Mouse (Mus musculus): Measurements from ENCODE around the gene Pptc7.
A peak's percentile ranks its signal among the peaks of the same experiment; 100 is the strongest.

The Pptc7 gene

DNA sequence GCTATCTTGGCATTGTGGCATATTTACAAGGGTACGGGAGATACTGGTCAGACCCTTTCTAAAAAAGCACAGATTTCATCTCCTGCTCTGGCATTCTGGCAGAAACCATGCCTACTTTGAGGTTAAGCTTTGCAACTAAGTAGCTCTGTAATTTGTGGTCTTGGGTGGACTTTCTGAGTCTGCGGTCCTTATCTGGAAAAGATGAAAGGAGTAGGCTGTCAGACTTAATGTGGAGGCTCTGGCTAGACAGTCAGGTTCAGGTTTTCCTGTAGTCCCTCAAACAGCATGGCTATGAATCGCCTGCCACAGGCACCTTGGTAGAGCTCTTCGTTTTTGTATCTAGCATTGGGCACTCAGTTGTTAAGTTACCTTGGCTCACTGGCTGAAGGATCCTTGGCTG, 2.9 kb downstream of the Pptc7 start:
- TF ChIP-seq CTCF (conservative IDR thresholded peaks at IDR 0.05; ENCODE audit: low read length): no peak
- TF ChIP-seq POU5F1 (IDR thresholded peaks at IDR 0.05; ENCODE audit: borderline replicate concordance, low read length): no peak
- no peak for TF ChIP-seq NANOG (IDR thresholded peaks at IDR 0.05; ENCODE audit: borderline replicate concordance, low read length)
- H3K4me1 ChIP-seq (replicated peaks; ENCODE audit: low read depth, low read length): peaks cover 61% of the 10 kb centered on the region
- H3K4me3 ChIP-seq (replicated peaks; ENCODE audit: low read length): no peak overlapping the region
- peaks cover 41% of the 10 kb centered on the region for H3K36me3 ChIP-seq (ENCODE audit: insufficient read depth, low read length)
- H3K27me3 ChIP-seq (ENCODE audit: insufficient read depth, low read length): peaks cover 10% of the 10 kb centered on the region
- no peaks in the 10 kb centered on the region for H3K9me3 ChIP-seq (ENCODE audit: low read length)

DNA sequence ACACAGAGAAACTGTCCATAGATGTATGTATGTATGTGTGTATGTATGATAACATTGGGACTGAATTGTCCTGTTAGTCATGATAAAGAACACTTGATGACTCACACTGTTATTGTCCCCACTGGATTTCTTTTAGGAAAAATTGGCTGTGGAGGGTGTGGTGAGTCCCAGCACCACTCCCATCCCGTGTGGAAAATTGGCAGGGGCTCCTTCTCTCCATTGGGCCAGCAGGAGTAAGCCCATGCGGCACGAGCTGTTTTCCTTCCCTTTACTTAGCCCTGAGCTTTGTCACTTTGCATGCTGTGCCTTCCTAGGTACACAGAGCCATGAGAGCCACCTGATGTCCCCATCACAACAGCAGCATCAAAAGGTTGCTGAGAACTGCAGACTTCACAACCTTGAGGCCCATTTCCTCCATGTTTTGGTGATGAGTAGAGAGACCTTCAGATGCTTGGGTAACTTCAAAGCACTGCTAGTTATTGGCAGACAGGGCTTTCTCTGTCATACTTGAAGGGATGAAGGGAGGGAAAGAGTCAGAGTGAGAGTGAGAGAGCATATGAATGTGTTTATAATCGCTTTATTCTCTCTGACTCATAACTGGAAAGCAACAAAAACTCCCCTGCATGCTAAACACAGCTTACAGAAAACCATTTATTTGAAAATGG, 4.1 kb downstream of the Pptc7 start:
- Histone ChIP-seq H3K4me1 (replicated peaks; ENCODE audit: low read depth, low read length) (peaks cover 74% of the 10 kb centered on the region), H3K4me3 (replicated peaks; ENCODE audit: low read length) (no peak overlapping the region), H3K9me3 (ENCODE audit: low read length) (no peaks in the 10 kb centered on the region), H3K27me3 (ENCODE audit: insufficient read depth, low read length) (peaks cover 7% of the 10 kb centered on the region), H3K36me3 (ENCODE audit: insufficient read depth, low read length) (peaks cover 41% of the 10 kb centered on the region)
- TF ChIP-seq CTCF (conservative IDR thresholded peaks at IDR 0.05; ENCODE audit: low read length): no peak
- no peak for TF ChIP-seq POU5F1 (IDR thresholded peaks at IDR 0.05; ENCODE audit: borderline replicate concordance, low read length)
- no peak for TF ChIP-seq NANOG (IDR thresholded peaks at IDR 0.05; ENCODE audit: borderline replicate concordance, low read length)

DNA sequence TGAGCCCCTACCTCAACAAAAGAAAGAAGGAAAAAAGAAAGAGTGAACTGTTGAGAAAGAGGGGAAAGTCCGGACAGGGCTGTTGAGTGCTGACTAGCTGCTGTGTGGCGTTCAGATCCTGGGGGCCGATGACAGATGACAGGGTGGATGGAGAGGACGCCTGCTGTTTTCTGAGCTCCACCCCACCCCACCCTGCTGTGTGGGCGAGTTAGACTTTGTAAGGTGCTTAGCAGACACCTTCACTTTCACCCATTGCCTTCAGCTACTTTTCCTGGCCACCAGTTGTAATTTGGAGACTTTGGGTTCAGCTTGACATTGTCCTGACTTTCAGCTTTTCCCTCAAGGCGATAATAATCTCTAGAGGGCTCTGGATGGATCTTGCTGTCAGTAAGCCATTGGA, 7.0 kb downstream of the Pptc7 start:
- H3K27me3 ChIP-seq (ENCODE audit: insufficient read depth, low read length): no peaks in the 10 kb centered on the region
- H3K9me3 ChIP-seq (ENCODE audit: low read length): no peaks in the 10 kb centered on the region
- H3K4me1 ChIP-seq (replicated peaks; ENCODE audit: low read depth, low read length): peaks cover 84% of the 10 kb centered on the region
- peaks cover 50% of the 10 kb centered on the region for H3K36me3 ChIP-seq (ENCODE audit: insufficient read depth, low read length)
- TF ChIP-seq CTCF (conservative IDR thresholded peaks at IDR 0.05; ENCODE audit: low read length): no peak
- TF ChIP-seq NANOG (IDR thresholded peaks at IDR 0.05; ENCODE audit: borderline replicate concordance, low read length): no peak
- no peak for TF ChIP-seq POU5F1 (IDR thresholded peaks at IDR 0.05; ENCODE audit: borderline replicate concordance, low read length)
- no peak overlapping the region for H3K4me3 ChIP-seq (replicated peaks; ENCODE audit: low read length)

DNA sequence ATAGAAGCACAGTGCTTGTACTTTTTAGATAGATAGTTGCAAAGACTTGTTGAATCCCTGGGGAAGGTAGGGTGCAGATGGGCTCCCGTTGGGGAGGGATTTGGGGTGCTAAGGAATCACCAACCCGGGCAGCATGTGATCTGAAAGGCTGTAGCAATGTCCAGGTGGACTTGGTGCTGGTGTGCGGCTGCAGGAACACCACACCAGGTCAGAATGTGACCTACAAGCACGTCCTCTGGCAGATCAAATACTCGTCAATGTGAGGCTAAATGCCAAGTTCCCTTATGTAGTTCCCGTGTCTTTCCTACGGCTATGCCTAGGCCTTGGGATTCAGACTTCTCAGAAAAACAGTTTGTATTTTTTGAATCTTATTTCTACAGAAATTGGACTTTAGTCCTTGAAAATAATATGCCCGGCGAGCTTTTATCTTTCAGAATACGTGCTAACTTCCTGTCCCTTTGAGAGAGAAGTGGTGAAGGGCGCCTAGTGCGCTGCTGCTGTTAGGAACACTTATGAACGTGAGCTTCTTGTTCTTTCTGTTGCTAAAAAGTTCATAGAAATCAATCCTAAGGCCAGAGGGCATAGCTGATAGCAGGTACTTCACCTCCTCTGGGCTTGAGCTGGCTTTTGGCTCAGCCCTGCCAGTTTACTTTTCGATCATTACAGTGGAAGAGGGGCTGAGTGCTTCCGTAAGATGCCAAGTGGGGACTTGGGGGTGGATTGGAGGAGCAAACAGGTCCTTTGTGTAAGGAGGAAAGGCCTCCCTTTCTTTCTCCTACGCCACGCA, 7.6 kb downstream of the Pptc7 start:
- H3K9me3 ChIP-seq (ENCODE audit: low read length): no peaks in the 10 kb centered on the region
- TF ChIP-seq NANOG (IDR thresholded peaks at IDR 0.05; ENCODE audit: borderline replicate concordance, low read length) (no peak), POU5F1 (IDR thresholded peaks at IDR 0.05; ENCODE audit: borderline replicate concordance, low read length) (no peak), CTCF (conservative IDR thresholded peaks at IDR 0.05; ENCODE audit: low read length) (no peak)
- H3K4me3 ChIP-seq (replicated peaks; ENCODE audit: low read length): peak overlapping the region; percentile 1; the same call in 1 of the 2 replicates
- H3K36me3 ChIP-seq (ENCODE audit: insufficient read depth, low read length): peaks cover 47% of the 10 kb centered on the region
- peaks cover 86% of the 10 kb centered on the region for H3K4me1 ChIP-seq (replicated peaks; ENCODE audit: low read depth, low read length)
- no peaks in the 10 kb centered on the region for H3K27me3 ChIP-seq (ENCODE audit: insufficient read depth, low read length)

DNA sequence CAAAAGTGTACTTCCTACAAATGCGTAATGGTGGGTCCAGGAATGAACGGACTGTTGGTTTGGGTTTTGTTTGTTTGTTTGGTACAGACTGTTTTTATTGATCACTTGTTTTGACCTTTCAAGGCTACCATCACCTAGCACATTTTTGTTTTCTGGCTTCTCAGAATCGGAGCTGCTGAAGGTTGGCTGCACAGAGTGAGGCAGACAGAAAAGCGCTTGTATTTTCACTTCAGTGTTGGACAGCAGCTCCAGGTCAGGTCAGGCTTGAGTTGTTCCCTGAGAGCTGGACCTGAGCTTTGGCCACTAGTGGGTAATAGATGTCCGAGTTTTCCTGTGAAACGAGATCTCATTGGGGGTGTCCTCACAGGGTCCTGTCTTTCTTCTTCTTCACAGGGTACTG, 9.0 kb downstream of the Pptc7 start:
- TF ChIP-seq CTCF (conservative IDR thresholded peaks at IDR 0.05; ENCODE audit: low read length) (no peak), POU5F1 (IDR thresholded peaks at IDR 0.05; ENCODE audit: borderline replicate concordance, low read length) (no peak), NANOG (IDR thresholded peaks at IDR 0.05; ENCODE audit: borderline replicate concordance, low read length) (no peak)
- H3K9me3 ChIP-seq (ENCODE audit: low read length): no peaks in the 10 kb centered on the region
- H3K27me3 ChIP-seq (ENCODE audit: insufficient read depth, low read length): no peaks in the 10 kb centered on the region
- no peak overlapping the region for H3K4me3 ChIP-seq (replicated peaks; ENCODE audit: low read length)
- H3K4me1 ChIP-seq (replicated peaks; ENCODE audit: low read depth, low read length): peaks cover 83% of the 10 kb centered on the region
- peaks cover 42% of the 10 kb centered on the region for H3K36me3 ChIP-seq (ENCODE audit: insufficient read depth, low read length)

DNA sequence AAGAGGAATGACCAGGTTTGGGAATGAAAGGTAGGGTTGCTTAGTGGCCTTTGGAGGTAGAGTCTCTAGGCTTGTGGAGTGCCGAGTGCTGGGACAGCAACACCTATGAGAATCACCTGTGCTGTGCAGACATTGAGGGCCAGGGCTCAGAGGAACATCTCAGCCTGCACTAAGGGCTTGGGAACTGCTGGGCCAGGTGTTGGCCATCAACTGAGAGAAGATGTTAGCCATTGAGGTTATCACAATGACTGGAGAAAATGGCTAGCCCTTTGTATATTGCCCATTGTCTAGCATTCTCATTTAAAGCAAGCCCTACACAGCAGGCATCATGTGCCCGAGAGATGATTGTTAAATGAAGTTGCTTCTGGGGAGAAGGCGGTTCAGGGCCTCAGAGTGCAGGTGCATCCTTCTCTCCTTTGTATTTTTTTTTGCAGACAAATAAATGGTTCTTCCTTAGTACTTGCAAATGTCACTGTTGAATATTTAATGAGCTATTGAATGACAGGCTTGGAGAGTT, 10.1 kb downstream of the Pptc7 start:
- Histone ChIP-seq H3K9me3 (ENCODE audit: low read length) (no peaks in the 10 kb centered on the region), H3K27me3 (ENCODE audit: insufficient read depth, low read length) (no peaks in the 10 kb centered on the region), H3K4me1 (replicated peaks; ENCODE audit: low read depth, low read length) (peaks cover 83% of the 10 kb centered on the region), H3K4me3 (replicated peaks; ENCODE audit: low read length) (peak overlapping the region; percentile 21; the same call in 1 of the 2 replicates), H3K36me3 (ENCODE audit: insufficient read depth, low read length) (peaks cover 32% of the 10 kb centered on the region)
- peak; percentile 79 for TF ChIP-seq NANOG (IDR thresholded peaks at IDR 0.05; ENCODE audit: borderline replicate concordance, low read length)
- no peak for TF ChIP-seq POU5F1 (IDR thresholded peaks at IDR 0.05; ENCODE audit: borderline replicate concordance, low read length)

DNA sequence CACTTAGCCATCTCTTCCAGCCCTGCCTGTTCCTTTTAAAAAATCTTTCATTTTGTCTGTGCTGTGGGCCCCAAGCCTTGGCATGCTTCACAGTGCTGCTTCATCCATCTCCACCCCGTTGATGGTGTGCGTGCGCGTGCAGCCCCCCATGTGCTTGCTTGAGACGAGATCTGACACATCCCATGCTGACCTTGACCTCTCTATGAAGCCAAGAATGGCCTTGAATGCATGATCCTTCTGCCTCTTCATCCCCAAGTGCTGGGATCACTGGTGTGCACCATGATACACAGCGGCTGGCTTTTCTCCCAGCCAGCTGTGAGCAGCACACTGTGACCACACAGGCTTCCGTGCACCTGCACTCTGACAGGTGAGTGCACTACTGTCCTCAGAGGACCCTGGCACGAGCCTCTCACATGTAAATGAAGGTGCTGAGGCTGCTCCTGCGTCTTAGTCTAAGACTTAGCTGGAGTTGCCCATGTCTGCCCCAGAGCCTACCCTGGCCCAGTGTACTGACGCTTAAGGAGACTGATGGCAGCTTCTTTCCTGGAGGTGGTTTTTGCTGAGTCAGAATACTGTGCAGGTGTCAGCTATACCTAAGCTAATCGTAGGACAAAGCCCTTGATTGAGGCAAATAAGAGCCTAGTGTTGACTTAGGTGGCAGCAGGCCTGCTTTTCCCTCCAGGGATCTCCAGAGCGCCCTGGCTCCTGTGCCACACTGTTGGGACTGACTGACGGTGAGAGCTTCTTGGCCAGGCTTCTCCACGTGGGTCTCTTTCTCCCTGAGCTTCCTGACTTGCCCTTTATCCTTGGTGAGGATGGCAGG, 11.2 kb downstream of the Pptc7 start:
- H3K4me1 ChIP-seq (replicated peaks; ENCODE audit: low read depth, low read length): peaks cover 90% of the 10 kb centered on the region
- no peak for TF ChIP-seq NANOG (IDR thresholded peaks at IDR 0.05; ENCODE audit: borderline replicate concordance, low read length)
- TF ChIP-seq CTCF (conservative IDR thresholded peaks at IDR 0.05; ENCODE audit: low read length): no peak
- TF ChIP-seq POU5F1 (IDR thresholded peaks at IDR 0.05; ENCODE audit: borderline replicate concordance, low read length): no peak
- H3K36me3 ChIP-seq (ENCODE audit: insufficient read depth, low read length): peaks cover 30% of the 10 kb centered on the region
- H3K27me3 ChIP-seq (ENCODE audit: insufficient read depth, low read length): no peaks in the 10 kb centered on the region
- H3K4me3 ChIP-seq (replicated peaks; ENCODE audit: low read length): peak overlapping the region; percentile 35; the same call in 1 of the 2 replicates
- no peaks in the 10 kb centered on the region for H3K9me3 ChIP-seq (ENCODE audit: low read length)

DNA sequence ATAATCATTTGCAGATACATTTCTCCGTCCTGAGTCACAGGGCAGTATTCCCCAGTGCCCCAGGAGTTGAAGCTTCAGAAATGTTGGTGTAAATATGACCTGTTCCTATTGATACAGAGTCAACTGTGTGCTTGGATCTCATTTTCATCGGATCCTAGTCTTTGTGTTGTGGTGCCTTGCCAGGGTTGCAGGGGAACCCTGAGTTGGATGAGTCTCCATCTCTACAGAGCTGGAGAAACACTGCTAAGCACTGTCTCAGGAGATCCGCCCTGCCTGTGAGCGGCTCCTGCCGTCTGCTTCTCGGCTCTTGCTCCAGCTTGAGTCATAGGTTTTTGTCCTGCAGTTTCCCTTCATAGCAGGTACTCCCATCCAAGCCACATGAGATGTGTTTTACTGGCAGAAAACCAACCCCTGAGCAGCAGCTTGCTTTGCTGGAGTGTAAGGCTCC, 15.9 kb downstream of the Pptc7 start:
- H3K4me3 ChIP-seq (replicated peaks; ENCODE audit: low read length): no peak overlapping the region
- peaks cover 38% of the 10 kb centered on the region for H3K36me3 ChIP-seq (ENCODE audit: insufficient read depth, low read length)
- no peaks in the 10 kb centered on the region for H3K27me3 ChIP-seq (ENCODE audit: insufficient read depth, low read length)
- no peak for TF ChIP-seq POU5F1 (IDR thresholded peaks at IDR 0.05; ENCODE audit: borderline replicate concordance, low read length)
- no peaks in the 10 kb centered on the region for H3K9me3 ChIP-seq (ENCODE audit: low read length)
- H3K4me1 ChIP-seq (replicated peaks; ENCODE audit: low read depth, low read length): peaks cover 90% of the 10 kb centered on the region
